Mouse (Mus musculus): ENCODE measurements at regions not wholly inside any gene's neighbourhood (a gene's known extent, or its start where the extent isn't known, plus 50 kb on each side); places are given as distances from the start of the nearest gene placed in this dataset.

DNA sequence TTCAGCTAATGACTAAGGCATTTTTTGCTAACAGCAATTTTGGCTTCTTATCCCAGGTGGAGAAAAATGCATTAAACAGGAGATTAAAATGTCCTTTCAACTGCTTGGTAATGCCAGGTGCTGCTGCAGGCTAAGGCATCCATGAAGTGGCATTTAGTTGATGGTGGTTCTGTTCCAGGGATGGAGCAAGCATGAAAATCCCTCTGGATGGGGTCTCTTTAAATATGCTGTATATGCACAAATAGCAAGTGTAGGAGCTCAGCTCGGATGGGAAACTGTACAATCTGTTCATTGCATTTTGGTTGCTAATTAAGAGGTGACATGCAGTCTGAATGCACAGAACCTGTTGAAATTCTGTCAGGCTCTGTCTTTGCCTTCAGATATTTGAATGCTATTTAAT lies 723.0 kb upstream of the Mef2c start:
- DNase-seq: peak; percentile 9

Measured in kidney, postnatal 14 days (tissue).